Mouse (Mus musculus) kidney, embryonic 15.5 days (tissue): Measurements from ENCODE around the gene Creld2. TPM values are rescaled to one million over a fixed set of nuclear protein-coding genes. Genes with fewer than 3 reads are reported as not detected.
A peak's percentile ranks its signal among the peaks of the same experiment; 100 is the strongest.
"Not testable (repeated sequence)": the region's sequence is repeated elsewhere in the genome, so short reads cannot be mapped to it uniquely, and the experiment has no call there.

ENCODE experiments used
- ATAC-seq: fragments of 200-750 bp; cut with Nextera tagmentation; replicated peaks from 2 replicates; pipeline ENCODE4 v1.8.0; 2017; ENCODE audit warnings: moderate TSS enrichment; ENCODE audit not compliant: low FRiP score
- H3K27ac ChIP-seq: fragments of 300-500 bp; sonication (generic); 2 replicates; pipeline ENCODE4 v1.5.1; 2015; ENCODE audit warnings: mild to moderate bottlenecking, inconsistent platforms
- H3K27me3 ChIP-seq: fragments of 300-500 bp; sonication (generic); 2 replicates; pipeline ENCODE4 v1.6.1; 2015; ENCODE audit warnings: inconsistent platforms
- H3K36me3 ChIP-seq: fragments of 300-500 bp; sonication (generic); 2 replicates; pipeline ENCODE4 v1.6.1; 2015; ENCODE audit warnings: inconsistent platforms
- H3K4me1 ChIP-seq: fragments of 300-500 bp; sonication (generic); 2 replicates; pipeline ENCODE4 v1.6.1; 2015; ENCODE audit warnings: inconsistent platforms
- H3K4me2 ChIP-seq: fragments of 300-500 bp; sonication (generic); 2 replicates; pipeline ENCODE4 v1.6.1; 2015; ENCODE audit warnings: moderate library complexity, mild to moderate bottlenecking, inconsistent platforms
- H3K4me3 ChIP-seq: fragments of 300-500 bp; sonication (generic); replicated peaks from 2 replicates; pipeline ENCODE4 v1.5.1; 2015; ENCODE audit warnings: mild to moderate bottlenecking, inconsistent platforms
- H3K9ac ChIP-seq: fragments of 300-500 bp; sonication (generic); 2 replicates; pipeline ENCODE4 v1.6.1; 2015; ENCODE audit warnings: mild to moderate bottlenecking, inconsistent platforms
- H3K9me3 ChIP-seq: fragments of 300-500 bp; sonication (generic); replicated peaks from 2 replicates; pipeline ENCODE4 v1.6.1; 2016; ENCODE audit warnings: inconsistent platforms
- WGBS: fragments of 180-500 bp; shearing (Covaris S2); methylation state at CpG from one replicate; pipeline ENCODE4 v1.1.7; 2015; ENCODE audit warnings: mixed read lengths; 5-methylcytosine and 5-hydroxymethylcytosine counted together
- polyA plus RNA-seq: library from polyadenylated mRNA; unstranded; fragments of >200 nt; fragmentation: Nextera tagmentation; extraction: Ambion mirVana; gene quantifications from 2 replicates; pipeline ENCODE4 v1.2.1, GENCODE M21; 2015

Creld2 gene
- 101 and 104 TPM in 2 replicates for polyA plus RNA-seq

DNA sequence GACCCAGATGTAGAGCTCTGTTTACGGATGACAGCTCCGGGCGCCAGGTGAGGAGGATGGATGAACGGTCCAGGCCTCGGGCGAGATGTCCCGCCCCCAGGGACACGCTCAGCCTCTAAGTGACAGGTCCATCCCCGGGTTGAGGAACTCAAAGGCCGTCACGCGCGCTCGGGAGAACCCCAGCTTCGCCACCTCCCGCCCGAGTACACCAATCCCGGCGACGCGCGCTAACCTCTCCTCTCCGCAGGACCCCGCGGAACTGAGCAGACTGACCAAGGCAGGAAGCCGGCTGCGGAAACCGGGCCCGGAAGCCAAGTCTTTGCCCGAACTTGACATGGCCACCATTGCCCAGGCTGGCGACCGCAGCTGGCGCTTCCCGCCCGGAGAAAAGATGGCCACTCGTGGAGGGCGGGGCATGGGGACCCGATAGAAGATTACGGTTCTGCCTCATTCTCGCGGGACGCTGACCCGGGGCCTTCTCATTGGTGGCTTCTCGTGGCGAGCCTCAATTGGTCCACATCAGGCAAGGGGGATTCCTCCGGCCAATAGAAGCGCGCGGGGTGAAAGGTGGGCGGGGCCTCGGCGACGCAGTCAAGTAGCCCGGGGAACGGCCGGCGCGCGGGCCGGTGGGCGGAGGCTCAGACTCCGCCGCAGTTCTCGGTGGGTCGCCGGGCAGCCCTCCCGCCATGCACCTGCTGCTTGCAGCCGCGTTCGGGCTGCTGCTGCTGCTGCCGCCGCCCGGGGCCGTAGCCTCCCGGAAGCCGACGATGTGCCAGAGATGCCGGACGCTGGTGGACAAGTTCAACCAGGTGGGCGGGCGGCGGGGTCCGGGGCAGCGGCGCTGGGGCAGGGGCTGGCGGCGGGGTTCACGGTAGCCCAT lies at the start of gene Creld2, which contains the start of gene Alg12:
TSS of gene Creld2 (plus strand) at position 621 of the 880 bp plus-strand sequence.
TSS of gene Alg12 (minus strand) at position 293 of the 880 bp plus-strand sequence.
- H3K4me2 ChIP-seq, result peak within 1 kb of the TSS; percentile 89
- H3K27ac ChIP-seq, result peak within 1 kb of the TSS; percentile 83
- peak within 1 kb of the TSS; percentile 94 for H3K4me3 ChIP-seq
- H3K4me1 ChIP-seq, result peaks cover 21% of the 10 kb centered on the region
- no peaks in the 10 kb centered on the region for H3K27me3 ChIP-seq
- no peaks in the 10 kb centered on the region for H3K9me3 ChIP-seq
- H3K9ac ChIP-seq, result peak within 1 kb of the TSS; percentile 87
- WGBS, result under 1% methylated on average over 88 of the region's 88 CpGs
- H3K36me3 ChIP-seq, result peaks cover 49% of the 10 kb centered on the region
- ATAC-seq, result peak; percentile 99

DNA sequence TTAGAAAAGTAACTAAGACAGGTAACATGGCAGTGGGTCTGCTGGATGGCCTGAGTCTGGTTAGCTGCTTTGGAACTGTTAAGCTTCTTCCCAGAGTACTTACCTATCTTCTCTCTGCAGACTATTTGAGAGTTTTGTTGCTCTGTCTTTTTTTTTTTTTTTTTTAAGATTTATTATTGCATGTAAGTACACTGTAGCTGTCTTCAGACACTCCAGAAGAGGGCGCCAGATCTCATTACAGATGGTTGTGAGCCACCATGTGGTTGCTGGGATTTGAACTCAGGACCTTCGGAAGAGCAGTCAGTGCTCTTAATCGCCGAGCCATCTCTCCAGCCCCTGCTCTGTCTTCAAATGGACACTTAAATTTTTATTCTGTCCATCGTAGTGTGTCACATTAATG lies 44.8 kb upstream of the Creld2 start:
- not testable (repeated sequence) for H3K27ac ChIP-seq, H3K9me3 ChIP-seq, H3K9ac ChIP-seq, H3K27me3 ChIP-seq, H3K4me1 ChIP-seq, ATAC-seq, H3K4me3 ChIP-seq, H3K4me2 ChIP-seq
- 94% methylated on average over 5 of the region's 5 CpGs for WGBS
- peaks cover 57% of the 10 kb centered on the region for H3K36me3 ChIP-seq

DNA sequence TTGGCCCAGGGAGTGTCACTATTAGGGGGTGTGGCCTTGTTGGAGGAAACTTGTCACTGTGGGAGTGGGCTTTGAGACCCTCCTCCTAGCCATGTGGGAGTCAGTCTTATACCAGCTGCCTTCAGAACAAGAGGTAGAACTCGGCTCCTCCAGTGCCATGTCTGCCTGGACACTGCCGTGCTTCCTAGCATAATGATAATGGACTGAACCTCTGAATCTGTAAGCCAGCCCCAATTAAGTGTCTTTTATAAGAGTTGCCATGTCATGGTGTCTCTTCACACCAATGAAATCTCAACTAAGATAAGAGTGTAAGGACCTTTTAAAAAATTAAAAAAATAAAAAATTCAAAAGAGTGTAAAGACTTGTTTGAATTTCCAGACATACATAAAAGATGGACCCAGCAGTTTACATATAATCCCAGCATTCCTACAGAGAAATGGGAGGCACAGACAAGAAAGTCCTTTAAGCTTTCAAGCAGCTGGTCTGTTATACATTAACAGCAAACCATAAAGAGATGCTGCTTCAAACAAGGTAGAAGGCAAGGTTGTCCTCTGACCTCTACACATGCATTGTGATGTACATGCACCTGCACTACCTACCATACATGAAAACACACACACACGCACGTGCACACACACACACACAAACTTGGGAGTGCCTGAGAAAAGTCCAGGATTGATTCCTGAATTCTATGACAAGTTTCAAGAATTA lies 27.2 kb upstream of the Creld2 start:
- no peak for ATAC-seq
- H3K4me1 ChIP-seq, result no peaks in the 10 kb centered on the region
- no peak overlapping the region for H3K27ac ChIP-seq
- 81% methylated on average over 4 of the region's 4 CpGs for WGBS
- H3K9ac ChIP-seq, result no peak overlapping the region
- peaks cover 4% of the 10 kb centered on the region; the same call in 1 of the 2 replicates for H3K36me3 ChIP-seq
- H3K27me3 ChIP-seq, result no peaks in the 10 kb centered on the region
- no peak overlapping the region for H3K4me3 ChIP-seq
- no peak overlapping the region for H3K4me2 ChIP-seq
- H3K9me3 ChIP-seq, result no peaks in the 10 kb centered on the region

DNA sequence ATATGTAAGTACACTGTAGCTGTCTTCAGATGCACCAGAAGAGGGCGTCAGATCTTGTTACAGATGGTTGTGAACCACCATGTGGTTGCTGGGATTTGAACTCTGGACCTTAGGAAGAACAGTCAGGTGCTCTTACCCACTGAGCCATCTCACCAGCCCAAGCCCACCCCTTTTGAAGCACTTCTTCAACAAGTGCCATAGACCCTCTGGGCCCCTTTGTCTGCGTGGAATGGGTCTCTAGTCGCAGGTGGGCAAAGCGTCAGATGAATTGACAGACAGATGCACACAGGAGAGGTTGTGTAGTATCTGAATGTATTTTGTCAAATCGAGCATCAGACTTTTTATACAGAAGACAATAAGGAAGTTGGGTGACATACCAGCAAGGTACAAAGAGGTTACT lies 24.7 kb upstream of the Creld2 start:
- not testable (repeated sequence) for H3K9ac ChIP-seq, H3K27me3 ChIP-seq, H3K4me2 ChIP-seq, H3K4me3 ChIP-seq, H3K36me3 ChIP-seq, ATAC-seq, H3K27ac ChIP-seq, H3K4me1 ChIP-seq, H3K9me3 ChIP-seq
- 88% methylated on average over 5 of the region's 5 CpGs for WGBS

DNA sequence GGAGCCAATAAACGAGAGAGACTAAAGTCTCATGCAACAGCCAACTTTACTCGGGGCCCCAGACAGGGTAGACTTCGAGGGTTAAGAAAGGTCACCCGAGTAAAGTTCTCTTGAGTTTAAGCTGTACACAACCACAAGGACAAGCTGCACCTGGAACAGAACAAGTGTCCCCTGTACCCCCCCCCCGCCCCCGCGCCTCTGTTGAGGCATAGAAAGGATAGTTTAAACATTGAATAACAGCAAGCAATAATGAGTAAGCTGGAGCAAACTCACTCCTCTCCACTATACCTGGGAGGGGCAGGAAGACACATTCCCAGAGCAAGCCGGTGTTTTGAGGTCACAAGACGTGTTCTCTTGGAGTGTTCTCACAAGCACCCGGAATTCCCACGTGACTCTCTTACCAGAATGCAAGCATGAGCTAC lies 19.5 kb upstream of the Creld2 start:
- peak; percentile 71 for ATAC-seq
- WGBS, result 79% methylated on average over 11 of the region's 11 CpGs
- no peak overlapping the region for H3K9ac ChIP-seq
- no peaks in the 10 kb centered on the region for H3K27me3 ChIP-seq
- H3K36me3 ChIP-seq, result peaks cover 10% of the 10 kb centered on the region
- H3K4me1 ChIP-seq, result no peaks in the 10 kb centered on the region
- no peak overlapping the region for H3K4me3 ChIP-seq
- 0 out of 2 replicates have a peak overlapping the region, but pooled peaks have one; percentile 25 for H3K27ac ChIP-seq
- no peak overlapping the region for H3K4me2 ChIP-seq
- no peaks in the 10 kb centered on the region for H3K9me3 ChIP-seq

DNA sequence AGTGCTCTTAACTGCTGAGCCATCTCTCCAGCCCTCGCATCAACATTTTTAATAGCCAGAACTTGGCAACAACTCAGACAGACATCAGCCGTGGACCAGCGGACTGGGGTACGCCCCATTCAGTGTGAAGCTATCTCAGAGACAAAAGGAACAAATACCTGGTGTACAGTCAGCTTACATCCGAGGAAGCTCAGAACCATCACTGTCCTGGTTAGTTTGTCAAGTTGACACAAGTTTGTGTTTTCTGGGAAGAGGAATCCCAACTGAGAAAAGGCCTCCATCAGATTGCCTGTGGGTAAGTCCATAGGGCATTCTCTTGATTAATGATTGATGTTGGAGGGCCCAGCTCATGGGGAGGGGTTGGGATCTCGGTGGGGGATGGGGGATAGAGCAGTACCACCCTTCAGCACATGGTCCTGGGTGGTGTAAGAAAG lies 18.5 kb upstream of the Creld2 start:
- H3K4me3 ChIP-seq, result no peak overlapping the region
- H3K9me3 ChIP-seq, result no peaks in the 10 kb centered on the region
- H3K27ac ChIP-seq, result peak overlapping the region; percentile 25; the same call in 1 of the 2 replicates
- H3K4me1 ChIP-seq, result no peaks in the 10 kb centered on the region
- peaks cover 20% of the 10 kb centered on the region for H3K36me3 ChIP-seq
- no peak overlapping the region for H3K9ac ChIP-seq
- peak; percentile 52; the same call in 1 of the 2 replicates for ATAC-seq
- no peak overlapping the region for H3K4me2 ChIP-seq
- no peaks in the 10 kb centered on the region for H3K27me3 ChIP-seq
- 76% methylated on average over 6 of the region's 6 CpGs for WGBS

DNA sequence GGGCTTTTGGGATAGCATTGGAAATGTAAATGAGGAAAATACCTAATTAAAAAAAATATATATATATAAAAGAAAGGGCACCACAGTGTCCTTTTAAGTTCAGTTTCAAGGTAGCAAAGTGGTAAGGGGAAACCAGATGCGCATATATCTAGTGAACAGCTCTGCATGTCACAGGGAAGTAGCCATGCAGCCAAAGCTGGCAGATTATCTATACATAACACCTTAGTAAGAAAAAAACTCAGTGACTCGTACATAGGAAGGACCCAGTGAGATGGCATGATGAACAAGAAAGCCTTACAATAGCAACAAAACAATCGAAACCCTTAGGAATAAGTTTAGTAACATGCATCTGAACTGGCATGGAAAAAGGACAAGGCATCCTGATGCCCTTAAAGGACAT lies 17.5 kb upstream of the Creld2 start:
- H3K4me1 ChIP-seq, result no peaks in the 10 kb centered on the region
- H3K4me2 ChIP-seq, result no peak overlapping the region
- ATAC-seq, result no peak
- H3K9me3 ChIP-seq, result no peaks in the 10 kb centered on the region
- peaks cover 27% of the 10 kb centered on the region for H3K36me3 ChIP-seq
- no peak overlapping the region for H3K27ac ChIP-seq
- no peak overlapping the region for H3K9ac ChIP-seq
- H3K27me3 ChIP-seq, result no peaks in the 10 kb centered on the region
- 88% methylated on average over 3 of the region's 3 CpGs for WGBS
- no peak overlapping the region for H3K4me3 ChIP-seq

DNA sequence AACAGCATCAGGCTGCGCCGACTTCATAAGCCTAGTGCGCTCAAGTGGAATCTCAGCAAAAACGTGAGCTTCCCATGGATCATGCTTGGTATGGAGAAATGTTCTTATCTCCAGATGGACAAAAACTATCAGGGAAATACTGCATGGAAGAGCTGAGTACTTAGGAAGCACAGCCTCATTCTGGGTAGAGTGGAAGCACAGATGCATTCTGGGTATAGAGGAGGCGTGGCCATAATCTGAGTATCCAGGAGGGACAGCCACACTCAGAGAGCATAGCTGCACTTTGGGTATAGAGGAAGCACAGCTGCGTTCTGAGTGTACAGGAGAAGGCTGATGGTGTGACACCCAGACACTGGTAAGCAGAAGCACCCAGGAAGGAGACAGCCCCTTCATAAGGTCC lies 17.1 kb upstream of the Creld2 start:
- Histone ChIP-seq H3K4me1 (no peaks in the 10 kb centered on the region), H3K4me3 (no peak overlapping the region), H3K36me3 (peaks cover 31% of the 10 kb centered on the region), H3K9ac (no peak overlapping the region), H3K4me2 (no peak overlapping the region), H3K27ac (no peak overlapping the region), H3K27me3 (no peaks in the 10 kb centered on the region), H3K9me3 (no peaks in the 10 kb centered on the region)
- ATAC-seq, result no peak
- 93% methylated on average over 6 of the region's 6 CpGs for WGBS

DNA sequence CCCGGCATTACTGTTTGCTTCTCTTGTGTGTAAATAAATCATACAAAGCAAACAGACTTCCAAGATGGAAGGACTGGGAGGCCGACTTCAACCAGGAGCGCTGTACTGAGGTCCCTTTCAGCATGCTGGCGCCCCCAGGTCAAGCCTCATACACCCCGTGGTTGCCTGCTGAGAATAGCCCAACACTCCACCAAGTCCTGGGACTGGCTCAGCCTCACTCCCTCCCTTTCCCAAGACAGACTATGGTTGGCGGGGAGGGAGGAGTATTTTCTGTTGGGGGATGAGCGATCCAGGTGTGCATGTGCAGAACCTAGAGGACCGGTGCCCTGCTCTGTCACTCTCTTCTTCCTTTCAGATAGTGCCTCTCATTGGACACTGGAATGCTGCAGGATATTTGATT lies 11.3 kb upstream of the Creld2 start:
- Histone ChIP-seq H3K27me3 (no peaks in the 10 kb centered on the region), H3K4me2 (no peak overlapping the region), H3K9me3 (no peaks in the 10 kb centered on the region), H3K4me1 (no peaks in the 10 kb centered on the region), H3K4me3 (no peak overlapping the region), H3K36me3 (peaks cover 71% of the 10 kb centered on the region), H3K9ac (no peak overlapping the region), H3K27ac (no peak overlapping the region)
- 87% methylated on average over 8 of the region's 8 CpGs for WGBS
- ATAC-seq, result no peak

DNA sequence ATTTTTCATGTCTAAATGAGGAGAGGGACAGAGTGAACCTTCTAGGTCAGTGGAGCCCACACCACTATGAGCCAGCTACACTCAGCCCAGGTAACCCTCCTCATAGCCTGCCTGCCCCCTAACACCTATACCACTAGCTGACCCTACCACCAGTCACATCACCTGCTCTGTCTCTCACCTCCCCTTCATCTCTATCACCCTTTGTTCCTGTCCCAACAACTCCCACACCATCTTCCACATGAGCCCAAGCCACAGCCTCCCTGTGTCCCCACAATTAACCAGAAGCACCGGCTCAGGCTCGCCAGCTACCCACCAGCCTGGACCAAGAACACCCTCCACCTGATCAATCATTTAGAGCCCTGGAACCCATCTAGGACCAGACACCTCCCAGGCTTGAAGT lies 9.1 kb upstream of the Creld2 start:
- no peaks in the 10 kb centered on the region for H3K27me3 ChIP-seq
- no peak overlapping the region for H3K4me3 ChIP-seq
- 92% methylated on average over 2 of the region's 2 CpGs for WGBS
- H3K36me3 ChIP-seq, result peaks cover 74% of the 10 kb centered on the region
- no peak for ATAC-seq
- H3K9me3 ChIP-seq, result no peaks in the 10 kb centered on the region
- no peak overlapping the region for H3K4me2 ChIP-seq
- no peak overlapping the region for H3K27ac ChIP-seq
- no peaks in the 10 kb centered on the region for H3K4me1 ChIP-seq
- no peak overlapping the region for H3K9ac ChIP-seq

DNA sequence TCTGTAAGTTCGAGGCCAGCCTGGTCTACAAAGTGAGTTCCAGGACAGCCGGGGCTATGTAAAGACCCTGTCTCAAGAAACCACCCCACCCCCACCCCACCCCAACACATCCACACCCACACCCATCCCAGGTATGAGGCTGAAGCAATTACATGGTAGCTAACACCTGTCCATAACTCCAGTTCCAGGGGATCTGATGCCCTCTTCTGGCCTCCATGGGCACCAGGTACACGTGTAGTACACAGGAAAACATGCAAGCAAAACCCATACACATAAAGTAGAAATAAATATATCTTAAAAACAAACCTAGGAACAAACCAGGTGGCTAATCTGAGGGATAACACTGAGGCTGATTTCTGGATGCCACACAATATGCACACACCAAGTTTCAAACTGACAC lies 6.2 kb upstream of the Creld2 start:
- H3K4me2 ChIP-seq, result no peak overlapping the region
- H3K9me3 ChIP-seq, result no peaks in the 10 kb centered on the region
- H3K27me3 ChIP-seq, result no peaks in the 10 kb centered on the region
- 87% methylated on average over 3 of the region's 3 CpGs for WGBS
- H3K36me3 ChIP-seq, result peaks cover 62% of the 10 kb centered on the region
- no peak overlapping the region for H3K4me3 ChIP-seq
- H3K9ac ChIP-seq, result no peak overlapping the region
- ATAC-seq, result no peak
- peaks cover 2% of the 10 kb centered on the region for H3K4me1 ChIP-seq
- H3K27ac ChIP-seq, result no peak overlapping the region

DNA sequence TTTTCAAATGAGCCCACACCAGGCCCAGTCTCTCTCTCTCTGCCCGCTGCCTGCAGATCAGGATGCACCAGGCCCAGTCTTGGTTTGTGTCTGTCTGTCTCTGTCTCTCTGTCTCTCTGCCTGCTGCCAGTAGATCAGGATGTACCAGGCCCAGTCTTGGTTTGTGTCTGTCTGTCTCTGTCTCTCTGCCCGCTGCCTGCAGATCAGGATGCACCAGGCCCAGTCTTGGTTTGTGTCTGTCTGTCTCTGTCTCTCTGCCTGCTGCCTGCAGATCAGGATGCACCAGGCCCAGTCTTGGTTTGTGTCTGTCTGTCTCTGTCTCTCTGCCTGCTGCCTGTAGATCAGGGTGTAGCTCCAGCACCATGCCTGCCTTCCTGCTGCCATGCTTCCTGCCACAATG lies 5.6 kb upstream of the Creld2 start:
- H3K27ac ChIP-seq, H3K4me3 ChIP-seq, H3K4me2 ChIP-seq, H3K9ac ChIP-seq, H3K4me1 ChIP-seq, H3K27me3 ChIP-seq, ATAC-seq, H3K9me3 ChIP-seq: not testable (repeated sequence)
- H3K36me3 ChIP-seq, result peaks cover 62% of the 10 kb centered on the region
- 90% methylated on average over 2 of the region's 2 CpGs for WGBS
